Mouse (Mus musculus): ENCODE measurements around the gene Diaph2.
"Not testable (repeated sequence)": the region's sequence is repeated elsewhere in the genome, so short reads cannot be mapped to it uniquely, and the experiment has no call there.

Gene Diaph2

DNA sequence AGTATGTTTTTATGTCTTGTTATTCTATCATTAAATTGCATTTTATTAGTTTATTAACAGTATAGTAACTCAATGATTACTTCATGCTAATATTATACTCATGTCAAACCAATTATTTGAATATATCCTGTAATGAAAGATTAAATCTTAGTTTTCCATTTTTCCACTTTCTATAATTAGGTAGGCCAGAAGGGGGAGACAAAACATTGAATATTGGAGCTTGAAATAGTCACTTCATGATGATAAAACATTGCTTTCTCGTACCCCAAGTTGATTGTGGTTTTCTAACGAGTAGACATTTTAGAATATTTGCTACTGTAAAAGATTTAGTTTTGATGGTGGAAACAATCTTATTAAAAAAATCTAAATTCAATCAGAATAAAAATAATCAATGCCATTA, 82.4 kb downstream of the Diaph2 start:
- no peak for DNase-seq (ENCODE audit: low read depth)

DNA sequence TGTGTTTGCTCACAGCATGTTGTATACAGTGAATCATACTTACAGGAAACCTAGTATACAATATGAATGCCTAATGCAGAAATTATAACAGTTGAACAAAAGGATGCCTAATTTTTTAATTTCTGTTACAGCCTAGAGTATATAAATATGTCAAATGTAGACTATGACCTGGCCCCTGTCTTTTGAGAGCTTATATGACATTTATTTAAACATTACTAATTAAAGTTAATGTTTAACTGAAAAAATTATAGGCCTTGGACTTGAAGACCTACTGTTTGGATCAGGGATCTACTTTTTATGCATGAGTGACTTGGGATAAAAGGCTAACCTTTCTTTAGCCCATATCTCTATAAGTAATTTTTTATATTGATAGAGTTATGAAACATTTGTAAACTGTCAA, 84.3 kb downstream of the Diaph2 start:
- DNase-seq (ENCODE audit: low read depth), result no peak

DNA sequence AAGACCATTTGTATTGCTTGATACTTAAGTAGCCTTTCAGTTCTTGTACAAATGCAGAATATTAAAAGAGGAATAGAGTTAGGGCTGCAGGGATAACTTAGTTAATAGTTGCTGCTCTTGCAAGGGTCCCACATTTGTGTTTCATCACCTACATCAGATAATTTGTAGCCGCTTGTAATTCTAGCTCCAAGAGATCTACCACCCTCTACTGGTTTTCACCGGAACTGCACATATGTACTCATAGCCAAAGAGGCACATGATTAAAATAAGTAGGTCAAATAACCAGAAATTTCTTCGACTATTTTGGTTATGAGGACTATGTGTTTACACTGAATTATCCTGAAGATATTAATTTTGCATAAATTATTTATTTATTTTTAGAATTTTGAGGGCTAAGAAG, 134.9 kb downstream of the Diaph2 start:
- peak; percentile 20 for DNase-seq (ENCODE audit: low read depth)

DNA sequence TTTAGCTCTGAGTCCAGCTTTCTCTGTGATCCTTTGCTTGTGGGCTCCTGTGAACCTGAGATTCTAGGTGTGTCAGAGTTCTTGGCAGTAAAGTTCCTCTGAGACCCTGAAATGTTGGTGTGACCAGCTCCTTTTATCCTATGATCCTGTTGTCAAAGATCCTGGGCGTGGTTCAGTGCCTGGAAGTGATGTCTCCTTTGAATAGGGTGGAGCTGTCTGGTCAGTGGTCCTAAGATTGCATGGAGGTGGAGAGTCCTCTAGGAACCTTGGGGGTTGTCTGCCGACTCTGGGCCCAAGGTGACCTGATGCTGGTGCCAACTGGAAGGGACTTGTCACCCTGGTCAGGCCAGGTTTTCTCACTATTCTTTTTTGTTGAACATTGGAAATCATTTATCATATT, 176.3 kb downstream of the Diaph2 start:
- DNase-seq (ENCODE audit: low read depth), result no peak

DNA sequence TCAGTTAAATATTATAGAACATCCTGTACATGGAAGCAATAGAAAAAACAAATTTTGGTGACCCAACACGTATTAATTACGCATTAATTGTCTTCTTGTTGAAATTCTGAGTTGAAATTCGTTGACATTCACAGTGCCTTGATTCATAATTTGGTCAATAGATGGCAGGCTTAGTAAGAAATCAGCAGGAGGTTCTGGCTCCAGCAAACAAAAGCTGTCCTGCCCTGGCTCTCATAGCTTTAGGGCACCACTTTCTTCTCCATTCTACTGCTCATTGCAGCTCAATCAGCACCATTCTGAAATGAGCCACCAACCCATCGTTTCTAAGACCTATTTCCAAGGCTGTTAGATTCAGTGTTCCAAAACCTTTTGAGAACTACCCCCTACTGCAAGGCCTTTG, 225.3 kb downstream of the Diaph2 start:
- DNase-seq (ENCODE audit: low read depth), result no peak

DNA sequence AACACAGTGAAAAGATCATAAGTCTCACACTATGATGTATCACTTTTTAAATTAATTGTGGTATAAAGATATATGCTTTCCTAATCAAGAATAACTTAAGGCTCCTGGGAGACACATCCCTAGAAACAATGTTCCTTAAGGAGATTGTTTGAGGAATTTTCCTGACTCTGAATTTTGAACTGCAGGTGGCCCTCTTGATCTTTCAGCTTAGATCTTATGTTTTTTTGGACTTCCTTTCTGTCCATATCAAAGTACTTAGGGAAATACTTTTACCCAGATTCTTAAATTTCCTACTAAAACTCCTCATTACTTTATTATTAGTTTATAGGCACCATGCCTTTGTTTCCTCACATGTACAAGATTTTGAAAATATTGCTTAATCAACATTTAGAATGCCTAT, 258.7 kb downstream of the Diaph2 start:
- no peak for DNase-seq (ENCODE audit: low read depth)

DNA sequence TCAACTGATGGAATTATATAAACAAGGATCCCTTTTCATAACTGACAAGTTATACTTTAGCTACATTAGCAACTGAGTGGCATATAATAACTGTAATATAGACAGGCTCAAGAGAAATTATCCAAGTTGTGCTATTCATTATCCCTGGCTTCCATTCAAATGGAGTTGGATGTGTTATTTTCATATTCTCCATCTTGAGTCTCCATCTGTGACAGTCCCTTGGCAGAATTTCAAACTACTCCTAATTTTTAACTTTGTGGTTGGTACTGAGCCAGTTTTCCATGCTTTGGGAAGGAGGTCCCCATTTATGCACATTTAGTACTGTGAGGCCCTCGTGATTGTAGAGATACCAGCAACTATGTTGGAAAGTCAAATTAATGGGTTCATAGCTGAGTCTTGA, 270.2 kb downstream of the Diaph2 start:
- no peak for DNase-seq (ENCODE audit: low read depth)

DNA sequence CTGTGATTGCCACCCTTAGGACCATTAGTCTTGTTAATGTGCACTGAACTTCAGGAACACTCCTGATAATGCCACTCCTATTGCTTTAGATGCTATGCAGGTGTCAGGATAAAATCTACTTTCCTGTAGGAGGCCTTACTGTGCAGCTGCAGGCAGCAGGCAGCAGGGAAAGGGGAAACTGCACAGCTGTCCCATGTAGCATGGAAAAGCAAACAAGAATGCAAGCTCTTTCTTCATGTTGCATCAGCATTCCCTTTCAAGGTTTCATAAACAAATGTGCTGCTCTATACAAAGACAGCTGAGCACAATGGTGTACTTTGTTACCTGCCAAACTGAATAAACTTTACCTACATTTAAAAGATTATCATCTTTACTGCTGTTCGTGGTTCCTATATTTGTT, 295.0 kb downstream of the Diaph2 start:
- DNase-seq (ENCODE audit: low read depth), result no peak

DNA sequence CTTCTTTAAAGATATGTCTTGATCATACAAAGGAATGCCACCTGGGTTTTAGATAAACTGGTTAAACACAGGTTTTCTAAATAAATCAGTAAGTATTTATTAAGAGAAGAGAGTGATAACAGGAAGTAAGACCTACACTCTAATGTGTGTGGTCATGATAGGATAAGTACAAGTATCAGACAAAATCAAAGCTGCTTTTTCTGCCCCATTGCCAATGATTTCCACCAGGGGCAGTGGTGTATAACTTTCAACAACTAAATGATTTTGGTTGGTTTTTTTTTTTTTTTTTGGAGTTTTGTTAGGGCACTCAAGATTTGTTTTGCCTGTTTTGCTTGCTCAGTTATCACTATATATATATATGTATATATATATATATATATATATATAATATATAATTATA, 399.7 kb downstream of the Diaph2 start:
- DNase-seq (ENCODE audit: low read depth), result no peak

DNA sequence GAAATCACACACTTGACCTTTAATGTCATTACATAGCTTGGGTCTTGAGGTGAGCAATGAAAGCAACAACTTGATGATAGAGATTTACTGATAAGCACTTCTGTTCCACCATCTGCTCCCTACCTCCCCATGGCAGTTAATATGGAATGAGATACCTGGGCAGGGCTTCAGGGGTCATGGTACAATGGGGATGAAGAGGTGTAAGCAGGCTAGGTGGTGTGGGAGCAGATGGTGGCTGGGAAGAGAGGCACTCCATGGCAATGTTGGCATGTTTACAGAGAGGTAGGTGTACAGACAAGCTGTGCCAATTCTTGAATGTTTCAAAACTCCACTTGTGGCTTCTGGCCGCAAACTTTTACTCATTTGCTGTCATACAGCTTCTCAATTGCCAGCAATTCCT, 402.6 kb downstream of the Diaph2 start:
- DNase-seq (ENCODE audit: low read depth), result no peak

DNA sequence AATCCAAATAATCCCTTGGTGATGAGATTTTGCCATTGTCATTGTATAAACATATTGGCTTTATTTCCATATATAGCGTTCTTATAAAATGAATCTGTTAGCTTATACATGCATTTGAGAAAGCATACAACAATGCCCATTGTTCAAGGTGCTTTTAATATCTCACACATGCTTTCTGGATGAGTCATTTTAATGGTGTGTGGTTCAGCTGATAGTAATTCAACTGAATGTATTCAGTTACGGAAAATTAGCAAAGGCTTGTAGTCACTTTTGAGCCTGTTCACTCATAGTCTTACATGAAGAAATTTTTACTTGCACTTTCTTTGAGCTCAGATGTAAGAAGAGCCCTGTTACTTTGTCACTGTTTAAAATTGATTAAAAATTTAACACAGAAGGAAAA, 423.6 kb downstream of the Diaph2 start:
- DNase-seq (ENCODE audit: low read depth), result no peak

DNA sequence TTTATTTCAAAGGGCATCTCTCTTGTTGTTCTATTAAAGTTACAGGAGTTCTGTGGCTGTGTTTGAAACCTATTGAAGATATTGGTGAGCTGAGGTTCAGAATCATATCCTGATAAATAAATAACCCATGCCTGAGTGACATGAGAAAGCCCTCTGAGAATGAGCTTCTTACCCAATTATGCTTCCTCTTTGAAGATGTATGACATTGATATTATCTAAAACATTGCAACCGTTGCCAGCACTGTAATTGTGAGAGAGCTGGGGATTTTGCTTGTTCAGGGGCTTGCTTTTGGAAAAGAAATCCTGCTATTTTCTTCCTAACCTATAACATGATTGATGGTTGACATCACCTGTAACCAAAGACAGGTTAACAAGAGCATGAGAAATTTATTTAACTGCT, 438.3 kb downstream of the Diaph2 start:
- DNase-seq (ENCODE audit: low read depth), result no peak

DNA sequence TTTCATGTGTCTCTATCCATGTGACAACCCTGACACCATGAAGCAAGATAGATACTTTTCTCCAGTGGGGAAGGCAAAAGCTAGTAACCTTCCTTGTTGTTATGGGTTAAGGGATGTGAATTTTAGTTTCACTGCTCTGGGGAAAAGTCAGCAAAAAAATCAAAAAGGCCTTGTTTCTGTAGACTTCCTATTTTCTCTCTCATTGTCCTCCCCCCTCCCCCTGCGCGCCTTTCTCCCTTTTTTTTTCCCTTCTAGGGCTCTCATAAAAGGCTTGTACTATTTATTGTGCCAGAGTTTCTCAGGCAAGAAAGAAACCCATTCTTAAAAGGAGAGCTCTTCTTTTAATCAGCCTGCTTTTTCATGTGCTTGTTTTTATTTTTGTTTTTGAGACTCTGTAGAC, 438.9 kb downstream of the Diaph2 start:
- no peak for DNase-seq (ENCODE audit: low read depth)

DNA sequence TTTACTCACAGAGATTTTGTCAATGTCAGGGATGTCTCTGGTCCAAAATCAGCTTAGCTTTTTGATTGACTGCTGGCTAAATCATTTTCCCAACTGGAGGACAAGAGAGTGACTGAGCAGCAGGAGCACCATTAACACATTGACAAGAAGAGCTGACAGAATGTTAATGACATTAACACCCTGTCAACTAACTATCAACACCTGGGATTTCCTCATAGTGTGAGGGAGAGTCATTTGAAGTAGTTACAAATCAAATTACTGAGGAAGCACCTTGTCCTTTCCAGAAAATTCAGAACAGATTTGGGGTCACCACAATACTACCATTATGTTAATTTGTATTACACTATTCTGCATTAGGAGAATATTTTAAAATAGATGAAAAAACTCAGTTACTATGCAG, 439.7 kb downstream of the Diaph2 start:
- DNase-seq (ENCODE audit: low read depth), result no peak

DNA sequence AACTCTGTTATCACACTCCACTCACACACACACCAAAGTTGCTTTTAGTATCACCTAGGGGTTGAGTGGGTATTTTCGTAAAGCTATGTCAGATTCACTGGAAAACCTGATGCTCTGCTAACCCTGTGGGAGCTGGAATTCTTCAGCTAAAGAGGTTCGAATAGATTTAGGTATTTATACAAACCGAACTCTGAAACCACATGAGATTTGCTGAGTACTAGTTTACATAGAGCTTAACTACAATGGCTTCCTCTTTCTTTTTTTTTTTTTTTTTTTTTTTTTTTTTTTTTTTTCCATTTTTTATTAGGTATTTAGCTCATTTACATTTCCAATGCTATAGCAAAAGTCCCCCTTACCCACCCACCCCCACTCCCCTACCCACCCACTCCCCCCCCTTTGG, 447.9 kb downstream of the Diaph2 start:
- DNase-seq (ENCODE audit: low read depth), result not testable (repeated sequence)

DNA sequence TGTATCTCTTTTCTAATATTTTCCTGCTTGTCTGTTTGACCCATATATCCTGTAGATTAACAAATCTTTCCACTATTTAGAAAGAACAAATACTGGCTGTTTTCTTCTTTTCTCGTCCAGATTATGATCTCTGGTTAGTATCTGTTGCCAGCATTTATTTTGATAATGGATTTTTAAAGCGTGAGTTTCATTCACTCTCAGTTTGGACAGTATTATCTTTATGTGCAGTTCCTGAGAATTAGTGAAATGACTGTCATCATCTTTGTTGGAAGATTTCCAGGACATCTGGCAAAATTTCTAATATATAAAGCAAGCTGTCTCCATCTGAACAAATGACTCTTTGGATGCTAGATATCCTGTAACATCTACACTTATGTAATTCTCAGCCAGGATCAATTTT, 455.7 kb downstream of the Diaph2 start:
- DNase-seq (ENCODE audit: low read depth), result no peak

DNA sequence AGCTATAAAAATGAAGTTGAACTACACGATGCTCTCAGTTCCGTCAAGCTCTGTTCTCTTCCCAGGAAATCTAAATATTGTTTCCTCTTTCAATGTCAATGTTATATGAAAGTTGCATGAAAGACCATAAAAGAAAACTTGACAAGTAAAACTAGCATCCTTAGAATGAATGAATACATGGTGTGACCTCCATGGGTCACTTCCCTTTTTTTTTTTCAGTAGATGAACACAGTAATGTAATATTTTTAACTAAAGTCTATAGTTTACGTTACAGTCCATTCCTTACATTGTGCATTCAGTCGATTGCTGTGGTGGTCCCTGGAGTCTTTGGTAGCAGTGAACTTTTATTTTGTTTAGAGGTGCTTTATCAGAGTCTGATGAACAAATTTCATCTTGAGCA, 462.7 kb downstream of the Diaph2 start:
- DNase-seq (ENCODE audit: low read depth), result no peak

DNA sequence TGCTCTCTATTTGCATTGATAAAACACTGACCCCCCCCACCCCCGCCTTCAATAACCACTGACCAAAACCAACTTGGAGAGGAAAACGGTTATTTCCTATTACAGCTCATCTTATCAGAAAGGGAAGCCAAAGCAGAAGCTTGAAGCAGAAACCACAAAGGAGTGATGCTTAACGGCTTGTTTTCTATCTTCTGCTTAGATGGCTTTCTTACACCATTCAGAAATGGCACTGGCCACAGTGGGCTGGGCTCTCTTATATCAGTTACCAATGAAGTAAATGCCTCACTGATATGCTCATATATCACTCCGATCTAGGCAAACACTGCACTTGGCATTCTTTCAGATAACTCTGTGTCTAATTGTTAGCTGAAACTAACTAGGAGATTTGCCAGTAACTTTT, 463.2 kb downstream of the Diaph2 start:
- DNase-seq (ENCODE audit: low read depth), result no peak

DNA sequence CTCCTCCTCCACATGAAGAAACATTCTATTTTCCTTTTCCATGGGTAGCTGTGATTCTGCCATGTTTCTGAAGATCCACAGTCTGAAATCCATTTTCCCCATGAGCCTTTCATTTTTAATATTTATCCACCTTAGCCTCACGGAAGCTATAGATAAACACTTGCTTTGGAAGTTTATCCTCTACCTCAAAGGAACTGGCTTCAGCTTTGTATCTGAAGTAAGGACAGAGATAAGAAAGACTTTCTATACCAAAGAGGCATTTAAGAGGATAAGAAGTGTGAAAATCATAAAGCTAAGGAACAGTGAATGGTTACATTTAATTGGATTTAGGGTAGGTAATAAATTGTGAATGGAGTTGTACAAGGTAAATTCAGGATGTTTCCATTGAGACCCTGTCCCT, 480.5 kb downstream of the Diaph2 start:
- DNase-seq (ENCODE audit: low read depth), result no peak

DNA sequence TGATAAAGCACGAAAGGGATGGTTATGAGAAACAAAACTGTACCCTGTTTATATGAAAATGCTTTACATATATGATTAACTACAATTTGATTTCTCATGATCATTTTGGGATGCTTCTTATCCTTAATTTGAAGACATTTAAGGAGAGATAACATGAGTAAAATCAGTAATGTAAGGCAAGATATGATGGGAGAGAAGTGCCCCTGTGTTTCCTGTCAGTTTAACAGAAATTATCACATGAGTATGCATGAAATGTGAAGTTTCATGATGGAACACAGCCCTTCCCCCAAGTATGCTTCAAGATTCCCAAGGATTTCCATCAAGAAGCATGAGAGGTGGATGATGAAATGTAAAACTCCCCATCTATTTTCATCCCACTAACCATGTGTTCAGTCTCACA, 485.6 kb downstream of the Diaph2 start:
- no peak for DNase-seq (ENCODE audit: low read depth)

DNA sequence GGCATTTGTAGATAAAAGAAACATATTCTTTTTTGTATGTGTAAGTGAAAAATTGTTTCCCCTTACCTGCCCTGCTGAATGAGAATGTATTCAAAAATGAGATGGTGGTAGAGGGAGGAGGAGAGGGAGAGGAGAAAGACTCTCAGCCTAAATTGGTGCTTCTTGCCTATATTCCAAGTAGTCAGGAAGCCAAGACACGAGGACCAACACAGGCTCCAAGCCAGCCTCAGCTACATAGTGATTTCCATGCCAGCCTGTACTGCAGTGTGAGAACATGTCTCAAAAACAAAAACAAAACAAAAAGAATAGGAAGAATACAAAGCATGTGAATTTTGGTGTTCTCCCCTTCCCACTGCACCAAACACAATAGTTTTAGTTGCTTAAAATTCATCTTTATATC, 497.1 kb downstream of the Diaph2 start:
- no peak for DNase-seq (ENCODE audit: low read depth)

DNA sequence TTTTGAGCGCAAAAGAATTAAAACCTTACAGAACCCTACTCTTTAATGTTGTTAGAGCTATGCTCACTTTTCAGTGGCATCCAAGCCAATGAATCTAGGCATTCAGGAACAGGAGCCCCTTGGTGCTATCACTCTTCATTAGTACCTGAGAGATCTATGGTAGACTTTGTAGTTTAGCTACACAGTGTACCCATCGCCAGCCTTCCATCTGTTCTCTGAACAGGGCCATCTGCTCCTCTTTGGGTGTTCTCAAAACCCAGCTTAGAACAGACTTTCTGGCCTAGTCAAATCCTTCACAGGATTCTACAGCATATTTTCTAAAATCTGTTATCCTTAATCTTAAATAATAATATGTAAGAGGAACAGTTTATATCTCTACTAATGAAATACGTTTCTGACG, 504.1 kb downstream of the Diaph2 start:
- DNase-seq (ENCODE audit: low read depth), result no peak

DNA sequence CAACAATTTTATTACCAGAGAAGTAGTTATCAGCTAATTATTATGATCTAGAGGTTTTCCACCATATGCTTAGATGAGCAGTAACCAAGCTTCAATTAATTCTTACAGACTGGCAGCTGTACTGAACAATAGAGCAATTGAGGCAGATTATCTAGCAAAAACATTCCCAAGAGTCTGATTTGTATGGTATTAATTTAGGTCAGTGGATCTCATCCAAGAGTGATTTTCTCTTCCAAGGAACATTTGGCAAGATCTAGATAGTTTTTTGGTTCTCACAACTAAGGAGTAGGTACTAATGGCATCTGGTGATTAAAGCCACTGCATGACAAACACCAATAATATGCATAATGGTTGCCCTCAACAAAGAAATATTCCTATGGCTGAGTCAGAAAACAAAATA, 516.2 kb downstream of the Diaph2 start:
- DNase-seq (ENCODE audit: low read depth), result peak; percentile 15

DNA sequence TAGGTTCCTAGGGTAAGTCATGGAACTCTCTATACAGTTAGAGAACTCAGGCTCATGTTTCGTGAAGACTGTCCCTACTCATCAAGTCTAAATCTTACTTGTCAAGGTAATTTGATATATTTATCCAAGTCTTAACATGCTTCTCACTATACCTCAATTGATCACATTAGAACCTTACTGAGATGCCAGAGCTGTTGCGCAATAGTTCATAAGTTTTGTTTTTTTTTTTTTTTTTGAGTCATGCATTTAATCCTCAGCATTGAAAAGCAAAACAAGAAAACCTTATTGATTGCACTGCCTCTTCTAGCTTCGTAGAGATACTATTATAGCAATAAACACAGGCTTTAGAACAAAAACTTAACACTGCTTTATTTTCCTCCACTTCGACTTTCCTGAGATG, 529.6 kb downstream of the Diaph2 start:
- DNase-seq (ENCODE audit: low read depth), result no peak

DNA sequence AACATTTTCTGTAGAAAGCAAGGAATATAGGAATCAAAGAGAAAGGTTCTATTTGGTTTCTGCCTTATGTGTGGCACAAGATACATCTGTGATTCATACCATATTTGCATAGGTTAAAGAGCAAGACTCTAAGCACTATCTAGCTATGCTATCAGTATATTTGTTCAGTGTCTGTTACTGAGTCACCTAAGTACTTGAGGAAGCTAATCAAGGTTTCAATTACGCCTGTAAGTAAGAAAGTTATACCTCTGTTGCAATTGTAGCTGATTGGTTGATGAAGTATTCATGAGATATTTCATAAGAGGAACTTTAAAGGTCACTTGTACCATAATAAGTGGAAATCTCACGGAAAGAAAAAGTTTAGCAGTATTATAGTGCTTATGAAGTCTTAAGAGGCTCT, 531.9 kb downstream of the Diaph2 start:
- DNase-seq (ENCODE audit: low read depth), result no peak

Data from fibroblast of lung, adult 2 months (primary cell).